Mouse (Mus musculus): ENCODE data around the gene Cdh6. TPM values are rescaled to one million over a fixed set of nuclear protein-coding genes. Genes with fewer than 3 reads are reported as not detected.

Gene Cdh6
- total RNA-seq, 1 experiment: 1.6 TPM

DNA sequence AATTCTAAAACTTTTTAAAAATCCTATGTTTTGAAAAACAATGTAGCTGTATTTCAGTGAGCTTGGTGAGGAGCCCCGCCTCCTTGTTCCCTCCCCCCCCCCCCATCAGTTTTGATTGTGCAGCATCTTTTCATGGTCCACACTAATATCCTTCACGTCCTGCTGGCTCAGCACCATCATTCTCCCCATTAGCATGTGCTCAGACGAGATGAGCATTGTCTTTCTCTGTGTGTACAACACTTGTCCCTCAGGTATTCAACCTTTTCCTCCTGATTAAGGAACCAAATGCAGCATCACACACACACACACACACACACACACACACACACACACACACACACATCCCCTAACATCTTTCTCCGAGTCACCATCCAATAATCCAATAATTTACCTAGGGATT lies 164.7 kb downstream of the Cdh6 start:
- H3K4me1 ChIP-seq (ENCODE audit: control insufficient read depth in 2 of 2, insufficient read depth in 2 of 2, low read length in 2 of 2, poor library complexity in 1 of 2): no peaks in the 10 kb centered on the region
- no peak overlapping the region for H3K4me3 ChIP-seq (ENCODE audit: insufficient read depth in 1 of 2, low read depth in 1 of 2, low read length in 2 of 2, poor library complexity in 1 of 2, severe bottlenecking in 1 of 2)
- H3K27ac ChIP-seq (ENCODE audit: insufficient read depth, low read depth, low read length, poor library complexity, severe bottlenecking): no peak overlapping the region
- in situ Hi-C loops (cut with MboI; ENCODE audit: low sequenced_read_pairs in 2 of 2, unreplicated experiment in 2 of 2): no loop called here
- H3K9ac ChIP-seq (ENCODE audit: insufficient read depth, low read depth, low read length, poor library complexity, severe bottlenecking): no peak overlapping the region
- no peak for DNase-seq (ENCODE audit: low read depth, low spot score)
- H3K9me3 ChIP-seq (ENCODE audit: control insufficient read depth, insufficient read depth, low read depth, low read length): no peaks in the 10 kb centered on the region
- H3K36me3 ChIP-seq (ENCODE audit: control insufficient read depth, insufficient read depth, low read length, poor library complexity, severe bottlenecking): no peaks in the 10 kb centered on the region
- no peak for TF ChIP-seq ZC3H11A (IDR thresholded peaks at IDR 0.05; ENCODE audit: borderline replicate concordance, low read depth, low read length)
- TF ChIP-seq ZNF384 (IDR thresholded peaks at IDR 0.05; ENCODE audit: low read depth, low read length): no peak
- TF ChIP-seq MAFK (IDR thresholded peaks at IDR 0.05; ENCODE audit: insufficient read depth, low read depth, low read length): no peak
- no peak for TF ChIP-seq HCFC1 (IDR thresholded peaks at IDR 0.05; ENCODE audit: borderline replicate concordance, insufficient read depth, low read length)

DNA sequence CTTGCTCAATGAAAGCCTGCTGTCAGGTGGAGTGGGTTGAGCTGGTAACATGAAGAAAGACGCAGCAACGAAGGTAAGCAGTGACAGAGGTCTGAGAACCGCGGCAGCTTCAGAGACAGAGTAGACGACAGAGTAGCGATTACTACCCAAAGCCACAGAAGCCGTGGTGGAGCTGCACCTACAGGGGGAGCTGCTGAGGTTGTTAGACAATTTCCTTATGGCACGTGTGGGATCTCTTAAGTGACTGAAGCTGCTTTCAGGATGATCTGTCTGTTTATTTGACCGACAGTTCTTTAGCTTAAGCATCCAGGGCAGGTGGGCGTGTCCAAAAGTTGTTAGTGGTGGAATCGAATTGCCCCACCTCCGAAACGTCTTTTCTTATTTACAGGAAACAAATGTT lies 167.5 kb downstream of the Cdh6 start:
- Histone ChIP-seq H3K36me3 (ENCODE audit: control insufficient read depth, insufficient read depth, low read length, poor library complexity, severe bottlenecking) (no peaks in the 10 kb centered on the region), H3K9me3 (ENCODE audit: control insufficient read depth, insufficient read depth, low read depth, low read length) (no peaks in the 10 kb centered on the region), H3K4me1 (ENCODE audit: control insufficient read depth in 2 of 2, insufficient read depth in 2 of 2, low read length in 2 of 2, poor library complexity in 1 of 2) (no peaks in the 10 kb centered on the region), H3K9ac (ENCODE audit: insufficient read depth, low read depth, low read length, poor library complexity, severe bottlenecking) (no peak overlapping the region), H3K4me3 (ENCODE audit: insufficient read depth in 1 of 2, low read depth in 1 of 2, low read length in 2 of 2, poor library complexity in 1 of 2, severe bottlenecking in 1 of 2) (no peak overlapping the region), H3K27ac (ENCODE audit: insufficient read depth, low read depth, low read length, poor library complexity, severe bottlenecking) (no peak overlapping the region)
- TF ChIP-seq MAFK (IDR thresholded peaks at IDR 0.05; ENCODE audit: insufficient read depth, low read depth, low read length) (no peak), HCFC1 (IDR thresholded peaks at IDR 0.05; ENCODE audit: borderline replicate concordance, insufficient read depth, low read length) (no peak), ZC3H11A (IDR thresholded peaks at IDR 0.05; ENCODE audit: borderline replicate concordance, low read depth, low read length) (no peak), ZNF384 (IDR thresholded peaks at IDR 0.05; ENCODE audit: low read depth, low read length) (no peak), CHD2 (IDR thresholded peaks at IDR 0.05; ENCODE audit: low read depth, low read length) (no peak)
- DNase-seq (ENCODE audit: low read depth, low spot score): peak; percentile 69
- in situ Hi-C loops (cut with MboI; ENCODE audit: low sequenced_read_pairs in 2 of 2, unreplicated experiment in 2 of 2): no loop called here

DNA sequence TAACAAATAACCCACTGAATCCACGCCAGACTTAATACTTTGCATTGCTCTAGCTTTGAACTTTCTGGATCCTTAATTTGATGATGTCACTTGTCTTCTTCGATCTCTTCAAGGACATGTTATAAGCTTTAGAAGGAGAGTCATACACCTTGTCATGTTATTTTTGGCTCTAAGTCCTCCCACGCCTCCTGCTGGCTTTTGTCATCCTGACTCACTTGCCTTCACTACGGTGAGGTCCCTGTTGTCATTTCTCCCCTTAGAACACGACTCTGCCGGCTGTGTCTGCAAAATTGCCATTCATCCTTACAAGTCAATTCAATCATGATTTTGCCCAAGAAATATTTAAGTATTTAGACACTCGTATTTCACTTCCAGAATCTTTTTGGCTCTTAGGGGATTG lies 171.9 kb downstream of the Cdh6 start:
- H3K9me3 ChIP-seq (ENCODE audit: control insufficient read depth, insufficient read depth, low read depth, low read length): no peaks in the 10 kb centered on the region
- no peak overlapping the region for H3K9ac ChIP-seq (ENCODE audit: insufficient read depth, low read depth, low read length, poor library complexity, severe bottlenecking)
- in situ Hi-C loops (cut with MboI; ENCODE audit: low sequenced_read_pairs in 2 of 2, unreplicated experiment in 2 of 2): no loop called here
- H3K27ac ChIP-seq (ENCODE audit: insufficient read depth, low read depth, low read length, poor library complexity, severe bottlenecking): no peak overlapping the region
- H3K36me3 ChIP-seq (ENCODE audit: control insufficient read depth, insufficient read depth, low read length, poor library complexity, severe bottlenecking): no peaks in the 10 kb centered on the region
- no peak for DNase-seq (ENCODE audit: low read depth, low spot score)
- H3K4me3 ChIP-seq (ENCODE audit: insufficient read depth in 1 of 2, low read depth in 1 of 2, low read length in 2 of 2, poor library complexity in 1 of 2, severe bottlenecking in 1 of 2): no peak overlapping the region
- H3K4me1 ChIP-seq (ENCODE audit: control insufficient read depth in 2 of 2, insufficient read depth in 2 of 2, low read length in 2 of 2, poor library complexity in 1 of 2): no peaks in the 10 kb centered on the region
- TF ChIP-seq MAFK (IDR thresholded peaks at IDR 0.05; ENCODE audit: insufficient read depth, low read depth, low read length) (no peak), ZNF384 (IDR thresholded peaks at IDR 0.05; ENCODE audit: low read depth, low read length) (no peak), ZC3H11A (IDR thresholded peaks at IDR 0.05; ENCODE audit: borderline replicate concordance, low read depth, low read length) (no peak), CHD2 (IDR thresholded peaks at IDR 0.05; ENCODE audit: low read depth, low read length) (no peak), HCFC1 (IDR thresholded peaks at IDR 0.05; ENCODE audit: borderline replicate concordance, insufficient read depth, low read length) (no peak)

DNA sequence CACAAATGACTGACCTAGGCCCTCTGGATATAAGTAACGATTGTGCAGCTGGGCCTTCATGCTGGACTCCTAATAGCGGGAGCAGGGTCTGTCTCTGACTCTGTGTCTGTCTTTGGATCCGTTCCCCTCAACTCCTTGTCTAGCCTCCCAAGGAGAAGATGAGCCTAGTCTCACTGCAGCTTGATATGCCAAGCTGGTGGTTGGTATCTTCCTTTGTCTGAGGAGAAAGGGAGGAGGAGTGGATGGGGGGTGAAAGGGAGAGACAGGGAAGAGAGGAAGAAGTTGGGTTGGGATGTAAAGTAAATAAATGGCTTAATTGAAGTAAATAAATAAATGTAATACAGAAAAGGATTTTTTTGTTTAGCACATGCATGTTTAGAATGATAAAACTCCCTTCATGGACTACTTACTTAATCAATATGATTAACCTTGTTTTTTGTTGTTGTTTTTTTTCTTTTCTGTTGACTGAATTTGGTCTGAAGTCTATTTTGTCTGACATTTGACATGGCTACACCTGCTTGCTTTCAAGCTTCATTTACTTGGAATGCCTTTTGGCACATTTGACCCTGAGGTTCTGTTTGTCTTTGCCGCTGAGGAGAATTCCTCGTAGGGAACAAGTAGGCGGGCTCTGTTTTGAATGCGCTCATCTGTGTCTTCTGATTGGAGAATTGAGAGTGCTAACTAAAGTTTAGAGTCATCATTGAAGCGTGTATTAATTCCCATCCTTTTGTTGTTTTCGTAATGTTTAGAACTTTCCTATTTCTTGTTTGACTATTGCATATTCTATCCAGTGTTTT lies 178.7 kb downstream of the Cdh6 start:
- no peak overlapping the region for H3K4me3 ChIP-seq (ENCODE audit: insufficient read depth in 1 of 2, low read depth in 1 of 2, low read length in 2 of 2, poor library complexity in 1 of 2, severe bottlenecking in 1 of 2)
- no peaks in the 10 kb centered on the region for H3K9me3 ChIP-seq (ENCODE audit: control insufficient read depth, insufficient read depth, low read depth, low read length)
- no peak overlapping the region for H3K27ac ChIP-seq (ENCODE audit: insufficient read depth, low read depth, low read length, poor library complexity, severe bottlenecking)
- no peaks in the 10 kb centered on the region for H3K36me3 ChIP-seq (ENCODE audit: control insufficient read depth, insufficient read depth, low read length, poor library complexity, severe bottlenecking)
- no peak for DNase-seq (ENCODE audit: low read depth, low spot score)
- no peaks in the 10 kb centered on the region for H3K4me1 ChIP-seq (ENCODE audit: control insufficient read depth in 2 of 2, insufficient read depth in 2 of 2, low read length in 2 of 2, poor library complexity in 1 of 2)
- no peak overlapping the region for H3K9ac ChIP-seq (ENCODE audit: insufficient read depth, low read depth, low read length, poor library complexity, severe bottlenecking)
- in situ Hi-C loops (cut with MboI; ENCODE audit: low sequenced_read_pairs in 2 of 2, unreplicated experiment in 2 of 2): no loop called here
- TF ChIP-seq ZNF384 (IDR thresholded peaks at IDR 0.05; ENCODE audit: low read depth, low read length) (no peak), CHD2 (IDR thresholded peaks at IDR 0.05; ENCODE audit: low read depth, low read length) (no peak), MAFK (IDR thresholded peaks at IDR 0.05; ENCODE audit: insufficient read depth, low read depth, low read length) (no peak)

Data from ES-E14 (cell line).